Mouse (Mus musculus) limb, embryonic 15.5 days (tissue): Measurements from ENCODE around the gene Sec22b. TPM values are rescaled to one million over a fixed set of nuclear protein-coding genes. Genes with fewer than 3 reads are reported as not detected.

Experiments used
- ATAC-seq: fragments of 200-750 bp; cut with Nextera tagmentation; 2 replicates; pipeline ENCODE4 v1.8.0; 2017; ENCODE audit warnings: low read depth, moderate TSS enrichment; ENCODE audit not compliant: insufficient number of reproducible peaks, low FRiP score, low TSS enrichment
- H3K27ac ChIP-seq: fragments of 300-500 bp; sonication (generic); 2 replicates; pipeline ENCODE4 v1.5.1; 2015; ENCODE audit warnings: moderate library complexity, mild to moderate bottlenecking, inconsistent platforms
- H3K27me3 ChIP-seq: fragments of 300-500 bp; sonication (generic); 2 replicates; pipeline ENCODE4 v1.6.1; 2015; ENCODE audit warnings: inconsistent platforms
- H3K36me3 ChIP-seq: fragments of 300-500 bp; sonication (generic); 2 replicates; pipeline ENCODE4 v1.6.1; 2015; ENCODE audit warnings: inconsistent platforms
- H3K4me1 ChIP-seq: fragments of 300-500 bp; sonication (generic); 2 replicates; pipeline ENCODE4 v1.6.1; 2015; ENCODE audit warnings: inconsistent platforms
- H3K4me2 ChIP-seq: fragments of 300-500 bp; sonication (generic); 2 replicates; pipeline ENCODE4 v1.6.1; 2015; ENCODE audit warnings: mild to moderate bottlenecking, inconsistent platforms
- H3K4me3 ChIP-seq: fragments of 300-500 bp; sonication (generic); 2 replicates; pipeline ENCODE4 v1.5.1; 2015; ENCODE audit warnings: mild to moderate bottlenecking, inconsistent platforms
- H3K9ac ChIP-seq: fragments of 300-500 bp; sonication (generic); 2 replicates; pipeline ENCODE4 v1.6.1; 2015; ENCODE audit warnings: inconsistent platforms
- H3K9me3 ChIP-seq: fragments of 300-500 bp; sonication (generic); 2 replicates; pipeline ENCODE4 v1.6.1; 2016; ENCODE audit warnings: inconsistent platforms
- WGBS: fragments of 180-500 bp; shearing (Covaris S2); methylation state at CpG from one replicate; pipeline ENCODE4 v1.1.7; 2015; 5-methylcytosine and 5-hydroxymethylcytosine counted together
- polyA plus RNA-seq: library from polyadenylated mRNA; unstranded; fragments of >200 nt; fragmentation: Nextera tagmentation; extraction: Ambion mirVana; gene quantifications from 2 replicates; pipeline ENCODE4 v1.2.1, GENCODE M21; 2015

Gene Sec22b
- polyA plus RNA-seq, 1 experiment from 2014 or later, result 181 TPM

- Histone ChIP-seq H3K27me3 (no peaks in the 10 kb centered on the region), H3K27ac (no peak overlapping the region), H3K4me1 (no peaks in the 10 kb centered on the region), H3K9me3 (no peaks in the 10 kb centered on the region), H3K36me3 (no peaks in the 10 kb centered on the region), H3K4me2 (no peak overlapping the region), H3K9ac (no peak overlapping the region), H3K4me3 (no peak overlapping the region)
- no peak for ATAC-seq
- 48% methylated on average over 1 of the region's 1 CpGs for WGBS
Measured at GRCm38 (mm10) chr3:97969019-97969418, 68.0 kb downstream of the Sec22b start.

- no peak overlapping the region for H3K4me3 ChIP-seq
- H3K27me3 ChIP-seq, result no peaks in the 10 kb centered on the region
- H3K27ac ChIP-seq, result no peak overlapping the region
- WGBS, result 28% methylated on average over 6 of the region's 7 CpGs
- H3K4me1 ChIP-seq, result no peaks in the 10 kb centered on the region
- no peaks in the 10 kb centered on the region for H3K36me3 ChIP-seq
- H3K9me3 ChIP-seq, result no peaks in the 10 kb centered on the region
- no peak overlapping the region for H3K9ac ChIP-seq
- no peak overlapping the region for H3K4me2 ChIP-seq
- ATAC-seq, result no peak
Measured at GRCm38 (mm10) chr3:97971117-97971516, 70.1 kb downstream of the Sec22b start.

GRCm38 (mm10) chr3:97972200-97972599 lies 71.2 kb downstream of the Sec22b start:
- Histone ChIP-seq H3K9me3 (no peaks in the 10 kb centered on the region), H3K9ac (no peak overlapping the region), H3K4me1 (no peaks in the 10 kb centered on the region), H3K27ac (no peak overlapping the region), H3K36me3 (no peaks in the 10 kb centered on the region), H3K27me3 (no peaks in the 10 kb centered on the region), H3K4me3 (no peak overlapping the region), H3K4me2 (no peak overlapping the region)
- WGBS, result 58% methylated on average over 5 of the region's 5 CpGs
- ATAC-seq, result no peak

- Histone ChIP-seq H3K4me1 (no peaks in the 10 kb centered on the region), H3K9ac (no peak overlapping the region), H3K36me3 (no peaks in the 10 kb centered on the region), H3K27ac (no peak overlapping the region), H3K4me2 (no peak overlapping the region), H3K27me3 (no peaks in the 10 kb centered on the region), H3K9me3 (no peaks in the 10 kb centered on the region), H3K4me3 (no peak overlapping the region)
- 81% methylated on average over 4 of the region's 4 CpGs for WGBS
- ATAC-seq, result no peak
Measured at GRCm38 (mm10) chr3:97972707-97973106, 71.7 kb downstream of the Sec22b start.

Other genes starting within 250 kb of the Sec22b start
- gene Prkab2, start 243.0 kb upstream of the Sec22b start, polyA plus RNA-seq, result 7.4 and 8.5 TPM in 2 replicates
- gene Gm17651, start 226.5 kb upstream of the Sec22b start, polyA plus RNA-seq, result not detected in 2 replicates
- 33.6 and 48.9 TPM in 2 replicates for gene Pde4dip, start 12.5 kb upstream of the Sec22b start, polyA plus RNA-seq
- gene Notch2, start 112.3 kb downstream of the Sec22b start, polyA plus RNA-seq, result 35.8 and 40.8 TPM in 2 replicates